Comparison of ENCODE assay signal across 8 mouse cellular contexts in genomic region chr4:133056069-133056890, GRCm38 (mm10). TPM values are rescaled to one million over a fixed set of nuclear protein-coding genes. Genes with fewer than 3 reads are reported as not detected.
DNase-seq lines count a peak whose midpoint lies in the region; ATAC-seq lines count a peak whose summit lies in the region.

No protein-coding gene starts in this region.

- peaks cover 36% of the 10 kb centered on the region for H3K4me1 ChIP-seq in forebrain, embryonic 13.5 days

- no peak overlapping the region for H3K4me3 ChIP-seq in forebrain, embryonic 13.5 days

- peaks cover 21% of the 10 kb centered on the region for H3K36me3 ChIP-seq in forebrain, embryonic 13.5 days (ENCODE audit: poor library complexity, severe bottlenecking)

- no peak overlapping the region for H3K9ac ChIP-seq in forebrain, embryonic 13.5 days

- H3K27me3 ChIP-seq in forebrain, embryonic 13.5 days = no peaks in the 10 kb centered on the region

- intact Hi-C loops in heart, postnatal 14 days (cut with DNase I) = loop anchor here (1.0 to 5.0 kb wide), 6 partner anchors 41 to 246 kb away; no protein-coding TSS in a partner anchor

- ATAC-seq in forebrain, embryonic 13.5 days = peak; percentile 78

- 0 out of 2 replicates have a peak overlapping the region, but pooled peaks have one; percentile 8 for H3K4me2 ChIP-seq in forebrain, embryonic 13.5 days

- peak overlapping the region; percentile 16; the same call in 1 of the 2 replicates for H3K27ac ChIP-seq in forebrain, embryonic 13.5 days

- peak; percentile 90 for DNase-seq in Muller cell, postnatal 12 days (ENCODE audit: inconsistent ontology term)
- peak; percentile 71 for DNase-seq in c-Kit-positive CD71-positive TER-119-positive erythroid progenitor cells, embryonic 14.5 days (ENCODE audit: low spot score)
- DNase-seq in heart, postnatal 14 days = peak; percentile 85 to 86
- peak; percentile 87 to 93 for DNase-seq in kidney, postnatal 4 days
- DNase-seq in lung, postnatal 14 days = peak; percentile 89
- DNase-seq in ovary, postnatal 14 days (ENCODE audit: low spot score) = peak; percentile 79
- DNase-seq in urinary bladder, postnatal 36 days (ENCODE audit: low spot score in 2 of 2) = peak; percentile 74 to 80

- 6% methylated on average over 15 of the region's 15 CpGs for WGBS in forebrain, embryonic 13.5 days

- no peaks in the 10 kb centered on the region for H3K9me3 ChIP-seq in forebrain, embryonic 13.5 days (replicated peaks)

RNA-seq across cellular contexts. Expression of gene Ahdc1, which starts 45.2 kb away (rescaled TPM):
- polyA plus RNA-seq in forebrain, embryonic 13.5 days (2015; fragmentation: Nextera tagmentation; extraction: Ambion mirVana) = 7.3 and 8.1 TPM in 2 replicates
- total RNA-seq in heart, postnatal 14 days (2021) = 10 to 100 TPM; 55.2 to 59.1 TPM
